Mouse (Mus musculus) right cerebral cortex, postnatal 25 days (tissue): ENCODE results near the gene Psmd7.

ENCODE experiments used
- DNase-seq: peaks from one replicate; pipeline ENCODE4 v3.0.0; 2022

Psmd7 gene

GRCm38 (mm10) chr8:107577640-107578039 is 10.6 kb downstream of the Psmd7 start:
- DNase-seq: no peak

GRCm38 (mm10) chr8:107576702-107577101 is 11.6 kb downstream of the Psmd7 start:
- peak; percentile 75 for DNase-seq

- no peak for DNase-seq
Observed at GRCm38 (mm10) chr8:107574771-107575170, 13.5 kb downstream of the Psmd7 start.

GRCm38 (mm10) chr8:107572497-107572896 is 15.8 kb downstream of the Psmd7 start:
- DNase-seq: no peak

GRCm38 (mm10) chr8:107571486-107572135 is 16.7 kb downstream of the Psmd7 start:
- no peak for DNase-seq

- DNase-seq: no peak
Observed at GRCm38 (mm10) chr8:107571046-107571445, 17.2 kb downstream of the Psmd7 start.

GRCm38 (mm10) chr8:107562164-107562563 is 26.1 kb downstream of the Psmd7 start:
- DNase-seq: no peak

- DNase-seq: no peak
Observed at GRCm38 (mm10) chr8:107560820-107561536, 27.3 kb downstream of the Psmd7 start.

GRCm38 (mm10) chr8:107556511-107556936 is 31.7 kb downstream of the Psmd7 start:
- no peak for DNase-seq

GRCm38 (mm10) chr8:107555231-107555630 is 33.0 kb downstream of the Psmd7 start:
- no peak for DNase-seq

- no peak for DNase-seq
Observed at GRCm38 (mm10) chr8:107552234-107552633, 36.0 kb downstream of the Psmd7 start.

- DNase-seq: no peak
Observed at GRCm38 (mm10) chr8:107546817-107547216, 41.4 kb downstream of the Psmd7 start.

- DNase-seq: peak; percentile 36
Observed at GRCm38 (mm10) chr8:107546154-107546553, 42.1 kb downstream of the Psmd7 start.

GRCm38 (mm10) chr8:107545621-107546152 is 42.6 kb downstream of the Psmd7 start:
- DNase-seq: no peak

GRCm38 (mm10) chr8:107544651-107545174 is 43.6 kb downstream of the Psmd7 start:
- peak; percentile 44 for DNase-seq

- no peak for DNase-seq
Observed at GRCm38 (mm10) chr8:107544211-107544610, 44.1 kb downstream of the Psmd7 start.

- DNase-seq: no peak
Observed at GRCm38 (mm10) chr8:107543714-107544113, 44.5 kb downstream of the Psmd7 start.

GRCm38 (mm10) chr8:107542151-107542550 is 46.1 kb downstream of the Psmd7 start:
- no peak for DNase-seq

GRCm38 (mm10) chr8:107541369-107541768 is 46.9 kb downstream of the Psmd7 start:
- no peak for DNase-seq

GRCm38 (mm10) chr8:107540623-107541022 is 47.6 kb downstream of the Psmd7 start:
- no peak for DNase-seq

- DNase-seq: no peak
Observed at GRCm38 (mm10) chr8:107537472-107537871, 50.8 kb downstream of the Psmd7 start.
